Mouse (Mus musculus): ENCODE measurements around the gene Ginm1.

GRCm38 (mm10) chr10:7757544-7757943 is 35.1 kb downstream of the Ginm1 start:
- no peak for TF ChIP-seq POLR2AphosphoS2 (IDR thresholded peaks at IDR 0.05; ENCODE audit: insufficient read length, low read depth)
- TF ChIP-seq MYOD1 (IDR thresholded peaks at IDR 0.05; ENCODE audit: control insufficient read depth in 1 of 3, insufficient read length in 2 of 3, low read depth in 2 of 3): no peak
- no peak for TF ChIP-seq POLR2A (IDR thresholded peaks at IDR 0.05; ENCODE audit: insufficient read length, low read depth)
- TF ChIP-seq USF1 (IDR thresholded peaks at IDR 0.05; ENCODE audit: low read depth): no peak
- TF ChIP-seq MAX (IDR thresholded peaks at IDR 0.05; ENCODE audit: low read depth): no peak
- TF ChIP-seq TCF12 (IDR thresholded peaks at IDR 0.05; ENCODE audit: insufficient read depth, poor library complexity, severe bottlenecking): no peak
- no peak for TF ChIP-seq REST (IDR thresholded peaks at IDR 0.05; ENCODE audit: insufficient read depth, insufficient read length)
- TF ChIP-seq CEBPB (IDR thresholded peaks at IDR 0.05; ENCODE audit: insufficient read depth, poor library complexity, severe bottlenecking): no peak
- no peak for TF ChIP-seq E2F4 (IDR thresholded peaks at IDR 0.05; ENCODE audit: insufficient read depth)
- TF ChIP-seq SRF (IDR thresholded peaks at IDR 0.05; ENCODE audit: control insufficient read depth, insufficient read length, low read depth): no peak
- no peak for TF ChIP-seq MYOG (IDR thresholded peaks at IDR 0.05; ENCODE audit: control insufficient read depth in 1 of 3, insufficient read depth in 1 of 3, insufficient read length in 2 of 3, low read depth in 2 of 3)
- TF ChIP-seq TCF3 (IDR thresholded peaks at IDR 0.05; ENCODE audit: insufficient read length, low read depth): no peak
